Mouse (Mus musculus) myocyte (in vitro differentiated cells): ENCODE results near the gene Spata20. TPM values are rescaled to one million over a fixed set of nuclear protein-coding genes. Genes with fewer than 3 reads are reported as not detected.
A peak's percentile ranks its signal among the peaks of the same experiment; 100 is the strongest.

Experiments used
- H3K27me3 ChIP-seq: one replicate; pipeline ENCODE4 v1.6.1; 2011; ENCODE audit not compliant: control insufficient read depth, insufficient read depth, insufficient read length
- H3K36me3 ChIP-seq: one replicate; pipeline ENCODE4 v1.6.1; 2011; ENCODE audit not compliant: control insufficient read depth, insufficient read depth
- H3K4me2 ChIP-seq: one replicate; pipeline ENCODE4 v1.6.1; 2011; ENCODE audit warnings: low read depth, control low read depth
- H3K4me3 ChIP-seq: one replicate; pipeline ENCODE4 v1.5.1; 2011; ENCODE audit warnings: mild to moderate bottlenecking, control low read depth, moderate library complexity
- H3K79me2 ChIP-seq: one replicate; pipeline ENCODE4 v1.6.1; 2011; ENCODE audit not compliant: control insufficient read depth, insufficient read depth
- H3ac ChIP-seq: one replicate; pipeline ENCODE4 v1.6.1; 2011; ENCODE audit not compliant: control insufficient read depth, insufficient read length
- CEBPB ChIP-seq: IDR thresholded peaks from 2 replicates; pipeline ENCODE4 v1.6.1; 2011; ENCODE audit warnings: mild to moderate bottlenecking, moderate library complexity; ENCODE audit not compliant: poor library complexity, insufficient read depth, severe bottlenecking
- E2F4 ChIP-seq: IDR thresholded peaks from one replicate; pipeline ENCODE4 v1.6.1; 2011; ENCODE audit warnings: mild to moderate bottlenecking, control low read depth, moderate library complexity; ENCODE audit not compliant: insufficient read depth
- MAX ChIP-seq: IDR thresholded peaks from one replicate; pipeline ENCODE4 v1.6.1; 2011; ENCODE audit warnings: low read depth, mild to moderate bottlenecking, control low read depth
- MYOD1 ChIP-seq, 3 experiments: IDR thresholded peaks; one replicate each; pipeline ENCODE4 v1.6.1; 2011; ENCODE audit warnings: control low read depth in 2 of 3, low read depth in 2 of 3, mild to moderate bottlenecking in 2 of 3, moderate library complexity in 1 of 3; ENCODE audit not compliant: insufficient read length in 2 of 3, control insufficient read depth in 1 of 3
- MYOG ChIP-seq, 3 experiments: IDR thresholded peaks; one replicate each; pipeline ENCODE4 v1.6.1; 2011; ENCODE audit warnings: control low read depth in 2 of 3, low read depth in 2 of 3, mild to moderate bottlenecking in 2 of 3; ENCODE audit not compliant: insufficient read length in 2 of 3, control insufficient read depth in 1 of 3, insufficient read depth in 1 of 3
- POLR2A ChIP-seq: IDR thresholded peaks from one replicate; pipeline ENCODE4 v1.6.1; 2011; ENCODE audit warnings: low read depth, mild to moderate bottlenecking, control low read depth, moderate library complexity; ENCODE audit not compliant: insufficient read length
- POLR2AphosphoS2 ChIP-seq: IDR thresholded peaks from one replicate; pipeline ENCODE4 v1.6.1; 2011; ENCODE audit warnings: low read depth, control low read depth; ENCODE audit not compliant: insufficient read length
- REST ChIP-seq: IDR thresholded peaks from one replicate; pipeline ENCODE4 v1.6.1; 2011; ENCODE audit warnings: mild to moderate bottlenecking, control low read depth, moderate library complexity; ENCODE audit not compliant: insufficient read depth, insufficient read length
- SRF ChIP-seq: IDR thresholded peaks from one replicate; pipeline ENCODE4 v1.6.1; 2011; ENCODE audit warnings: low read depth; ENCODE audit not compliant: control insufficient read depth, insufficient read length
- TCF12 ChIP-seq: IDR thresholded peaks from one replicate; pipeline ENCODE4 v1.6.1; 2011; ENCODE audit warnings: mild to moderate bottlenecking, control low read depth; ENCODE audit not compliant: poor library complexity, insufficient read depth, severe bottlenecking
- TCF3 ChIP-seq: IDR thresholded peaks from one replicate; pipeline ENCODE4 v1.6.1; 2011; ENCODE audit warnings: low read depth, control low read depth; ENCODE audit not compliant: insufficient read length
- USF1 ChIP-seq: IDR thresholded peaks from one replicate; pipeline ENCODE4 v1.6.1; 2011; ENCODE audit warnings: low read depth, mild to moderate bottlenecking, control low read depth, moderate library complexity
- polyA plus RNA-seq: library from polyadenylated mRNA; unstranded; fragments of >200 nt; fragmentation: generic; extraction: Trizol; gene quantifications from one replicate; pipeline ENCODE4 v1.2.1, GENCODE M21; 2012; ENCODE audit warnings: missing spikeins

The Spata20 gene
- polyA plus RNA-seq, 1 experiment, result not detected

DNA sequence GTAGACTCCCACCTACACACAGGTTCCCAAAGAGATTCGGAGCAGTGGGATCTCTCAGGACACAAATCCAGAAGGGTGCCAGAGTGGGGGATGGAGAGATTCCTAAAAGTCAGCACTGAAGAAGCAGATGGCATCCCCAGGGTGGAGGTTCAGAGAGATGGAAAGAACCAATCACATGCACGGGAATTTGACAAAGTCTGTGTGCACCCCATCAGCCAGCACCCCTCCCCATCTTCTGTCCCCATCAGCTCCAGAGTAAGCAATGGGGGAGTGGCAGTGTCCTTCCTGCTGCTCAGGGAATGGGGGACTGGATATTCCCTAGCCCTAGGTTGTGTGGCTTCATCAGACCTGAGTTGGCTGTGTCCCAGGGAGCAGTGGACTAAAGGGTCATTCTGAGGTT lies 13.1 kb upstream of the Spata20 start:
- Histone ChIP-seq H3K27me3 (peaks cover 6% of the 10 kb centered on the region), H3K4me3 (no peak overlapping the region), H3K36me3 (no peaks in the 10 kb centered on the region), H3ac (no peak overlapping the region), H3K79me2 (no peaks in the 10 kb centered on the region), H3K4me2 (no peak overlapping the region)
- TF ChIP-seq SRF, result no peak
- no peak for TF ChIP-seq MAX
- no peak for TF ChIP-seq POLR2AphosphoS2
- TF ChIP-seq MYOG (IDR thresholded peaks at IDR 0.05; ENCODE audit: control insufficient read depth in 1 of 3, insufficient read depth in 1 of 3, insufficient read length in 2 of 3, low read depth in 2 of 3), result no peak
- no peak for TF ChIP-seq TCF12
- no peak for TF ChIP-seq USF1
- TF ChIP-seq POLR2A, result no peak

DNA sequence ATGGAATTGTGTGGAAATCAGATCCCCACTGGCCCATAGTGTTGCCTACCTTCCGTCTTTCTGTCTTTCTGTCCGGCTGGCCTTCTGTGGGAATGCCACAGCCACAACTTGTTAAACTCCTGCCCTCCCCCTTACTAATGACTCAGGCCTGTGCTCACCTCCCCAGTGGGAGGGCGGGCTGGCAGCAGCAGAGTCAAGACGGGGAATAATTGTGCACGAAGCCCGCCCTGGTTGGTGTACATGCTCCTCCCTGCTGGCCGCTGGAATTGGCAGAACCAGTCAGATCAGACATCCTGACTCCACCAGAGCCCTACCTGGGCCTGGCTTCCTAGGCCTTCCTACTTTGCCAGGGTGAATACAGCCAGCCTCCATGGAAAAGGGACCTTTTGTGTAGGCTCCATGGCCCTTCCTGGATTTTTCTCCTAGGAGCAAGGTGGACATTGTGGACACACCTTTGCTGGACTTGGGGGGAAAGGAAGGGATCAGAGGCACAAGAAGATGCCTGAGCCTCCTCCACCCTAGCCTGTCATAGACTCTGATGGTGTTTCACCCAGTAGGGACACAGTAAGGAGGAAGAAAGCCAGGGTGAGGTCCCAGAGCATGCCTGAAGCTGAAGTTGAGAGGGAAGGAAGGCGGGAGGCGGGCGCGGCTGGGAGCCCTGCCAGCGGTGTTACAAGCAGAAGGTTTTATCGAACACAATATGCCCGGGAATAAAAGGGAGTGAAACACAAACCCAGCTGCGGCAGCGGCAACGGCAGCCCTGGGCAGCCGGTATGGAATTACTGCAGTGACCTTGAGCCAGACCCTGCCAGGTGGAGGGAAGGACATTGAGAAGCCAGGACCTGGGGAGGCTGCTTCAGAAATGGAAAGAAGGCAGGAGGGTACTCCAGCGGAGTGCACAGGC lies 12.4 kb upstream of the Spata20 start:
- H3K27me3 ChIP-seq, result peaks cover 13% of the 10 kb centered on the region
- no peaks in the 10 kb centered on the region for H3K36me3 ChIP-seq

DNA sequence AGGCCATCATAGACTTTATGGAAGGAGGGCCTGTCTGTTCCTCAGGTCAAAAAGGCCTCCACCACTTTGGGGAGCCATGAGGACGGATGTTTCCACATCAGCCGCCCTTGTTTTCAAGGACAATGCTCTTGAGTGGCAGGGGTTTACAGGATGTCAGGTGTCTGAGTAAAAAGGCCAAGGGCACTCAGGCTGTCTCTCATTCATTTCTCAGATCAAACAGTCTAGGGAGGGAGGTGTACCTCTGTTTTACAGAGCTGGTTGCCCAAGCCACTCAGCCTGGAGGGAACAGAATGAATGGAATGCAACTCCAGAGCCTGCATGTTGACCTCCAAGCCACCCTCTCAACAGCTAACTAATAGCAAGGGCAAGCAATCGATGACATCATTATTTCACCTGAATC lies 9.4 kb upstream of the Spata20 start:
- Histone ChIP-seq H3K36me3 (no peaks in the 10 kb centered on the region), H3K79me2 (no peaks in the 10 kb centered on the region), H3ac (no peak overlapping the region), H3K27me3 (peaks cover 21% of the 10 kb centered on the region), H3K4me2 (no peak overlapping the region), H3K4me3 (no peak overlapping the region)
- TF ChIP-seq REST, result no peak
- TF ChIP-seq MYOD1 (IDR thresholded peaks at IDR 0.05; ENCODE audit: control insufficient read depth in 1 of 3, insufficient read length in 2 of 3, low read depth in 2 of 3), result no peak
- TF ChIP-seq POLR2AphosphoS2, result no peak
- TF ChIP-seq MAX, result no peak

More for the DNA sequence above, 12.4 kb upstream of the Spata20 start:
- no peak overlapping the region for H3K4me3 ChIP-seq
- TF ChIP-seq USF1, result no peak
- TF ChIP-seq MAX, result no peak
- TF ChIP-seq SRF, result no peak
- TF ChIP-seq E2F4, result no peak
- no peak for TF ChIP-seq POLR2AphosphoS2
- no peak for TF ChIP-seq TCF12
- TF ChIP-seq MYOD1 (IDR thresholded peaks at IDR 0.05; ENCODE audit: control insufficient read depth in 1 of 3, insufficient read length in 2 of 3, low read depth in 2 of 3), result no peak
- TF ChIP-seq REST, result no peak
- TF ChIP-seq POLR2A, result no peak
- no peak for TF ChIP-seq MYOG (IDR thresholded peaks at IDR 0.05; ENCODE audit: control insufficient read depth in 1 of 3, insufficient read depth in 1 of 3, insufficient read length in 2 of 3, low read depth in 2 of 3)
- TF ChIP-seq TCF3, result no peak
- TF ChIP-seq CEBPB, result no peak
- no peak overlapping the region for H3ac ChIP-seq
- H3K4me2 ChIP-seq, result peak overlapping the region; percentile 46
- H3K79me2 ChIP-seq, result no peaks in the 10 kb centered on the region

DNA sequence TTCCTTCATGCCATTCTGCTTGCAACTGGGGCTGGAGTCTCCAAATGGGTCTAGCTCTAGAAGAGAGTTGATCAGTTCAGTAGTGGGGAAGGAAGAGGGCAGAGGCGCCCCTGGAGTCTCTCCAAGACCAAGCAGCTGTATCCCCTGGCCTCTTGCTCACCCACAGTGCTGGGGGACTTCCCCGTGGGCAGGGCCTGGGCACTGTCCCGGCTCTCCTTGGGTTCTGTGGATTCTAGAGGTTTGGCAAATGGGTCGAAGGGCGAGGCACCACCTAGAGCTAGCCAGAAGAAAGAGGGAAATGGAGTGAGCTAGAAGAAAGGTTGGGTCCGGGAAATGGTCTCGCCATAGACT lies 5.7 kb upstream of the Spata20 start:
- Histone ChIP-seq H3K36me3 (no peaks in the 10 kb centered on the region), H3ac (no peak overlapping the region), H3K4me3 (no peak overlapping the region), H3K27me3 (peaks cover 20% of the 10 kb centered on the region), H3K79me2 (no peaks in the 10 kb centered on the region), H3K4me2 (no peak overlapping the region)
- TF ChIP-seq E2F4, result no peak
- no peak for TF ChIP-seq USF1
- no peak for TF ChIP-seq REST
- TF ChIP-seq SRF, result no peak
- no peak for TF ChIP-seq CEBPB
- no peak for TF ChIP-seq MYOD1 (IDR thresholded peaks at IDR 0.05; ENCODE audit: control insufficient read depth in 1 of 3, insufficient read length in 2 of 3, low read depth in 2 of 3)
- TF ChIP-seq MAX, result no peak
- TF ChIP-seq POLR2AphosphoS2, result no peak
- TF ChIP-seq MYOG (IDR thresholded peaks at IDR 0.05; ENCODE audit: control insufficient read depth in 1 of 3, insufficient read depth in 1 of 3, insufficient read length in 2 of 3, low read depth in 2 of 3), result no peak
- no peak for TF ChIP-seq TCF3
- no peak for TF ChIP-seq POLR2A
- TF ChIP-seq TCF12, result no peak

DNA sequence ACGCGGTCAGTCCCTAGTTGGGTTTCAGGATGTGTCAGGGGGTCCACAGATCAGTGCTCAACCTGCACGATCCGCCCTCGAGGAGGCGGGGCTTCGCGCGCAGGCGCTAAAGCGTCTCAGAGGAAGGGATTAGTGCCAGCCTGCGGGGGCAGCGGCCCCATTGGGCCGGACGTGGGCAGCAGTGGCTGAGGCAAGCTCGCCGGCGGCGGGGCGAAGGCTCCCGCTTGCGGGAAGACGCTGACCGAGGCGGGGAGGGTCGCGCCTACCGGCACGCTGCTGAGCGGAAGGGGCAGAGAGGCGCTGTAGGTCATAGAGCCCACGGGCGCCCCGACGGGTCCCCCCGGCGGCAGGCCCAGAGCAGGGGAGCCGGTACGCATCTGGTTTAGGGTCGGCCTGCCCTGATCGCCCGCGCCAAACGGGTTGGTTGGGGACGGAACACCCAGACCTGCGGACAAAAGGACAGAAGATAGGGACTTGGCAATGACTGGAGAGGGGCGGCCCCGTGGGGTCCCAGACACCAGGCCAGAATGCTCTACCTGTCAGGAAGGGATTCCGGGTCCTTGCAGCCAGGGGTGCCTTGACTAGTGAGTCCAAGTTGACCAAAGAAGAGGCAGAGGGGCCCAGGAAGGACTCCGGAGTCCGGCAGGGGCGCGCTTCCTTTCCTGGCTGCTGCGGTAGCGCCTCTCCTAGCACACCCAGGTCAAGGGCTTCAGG lies 5.2 kb upstream of the Spata20 start:
- TF ChIP-seq REST (no peak), MYOG (IDR thresholded peaks at IDR 0.05; ENCODE audit: control insufficient read depth in 1 of 3, insufficient read depth in 1 of 3, insufficient read length in 2 of 3, low read depth in 2 of 3) (no peak), TCF12 (no peak), TCF3 (no peak), E2F4 (no peak), POLR2AphosphoS2 (no peak), POLR2A (no peak), USF1 (no peak), CEBPB (no peak), MAX (no peak), SRF (no peak), MYOD1 (IDR thresholded peaks at IDR 0.05; ENCODE audit: control insufficient read depth in 1 of 3, insufficient read length in 2 of 3, low read depth in 2 of 3) (no peak)
- H3K27me3 ChIP-seq, result peaks cover 22% of the 10 kb centered on the region
- no peaks in the 10 kb centered on the region for H3K79me2 ChIP-seq
- H3K4me2 ChIP-seq, result peak overlapping the region; percentile 12
- H3K36me3 ChIP-seq, result no peaks in the 10 kb centered on the region
- no peak overlapping the region for H3K4me3 ChIP-seq
- H3ac ChIP-seq, result no peak overlapping the region
